Mouse (Mus musculus) kidney, adult 2 months (tissue): ENCODE data around the gene Ubtf. TPM values are rescaled to one million over a fixed set of nuclear protein-coding genes. Genes with fewer than 3 reads are reported as not detected.

Experiments used
- DNase-seq: peaks from one replicate; pipeline ENCODE4 v3.0.0; 2021
- H3K27ac ChIP-seq: fragments of 200-500 bp; 2 replicates; pipeline ENCODE4 v1.5.1; 2012; ENCODE audit warnings: low read depth, low read length, control low read depth, inconsistent platforms; ENCODE audit not compliant: insufficient read depth
- H3K27me3 ChIP-seq: fragments of 200-500 bp; replicated peaks from 2 replicates; pipeline ENCODE4 v1.6.1; 2012; ENCODE audit warnings: mild to moderate bottlenecking, moderate library complexity, low read length, inconsistent platforms; ENCODE audit not compliant: control insufficient read depth, insufficient read depth
- H3K36me3 ChIP-seq: fragments of 200-500 bp; 2 replicates; pipeline ENCODE4 v1.6.1; 2012; ENCODE audit warnings: mild to moderate bottlenecking, moderate library complexity, low read length, inconsistent platforms; ENCODE audit not compliant: control insufficient read depth, insufficient read depth
- H3K4me1 ChIP-seq: fragments of 200-500 bp; 2 replicates; pipeline ENCODE4 v1.6.1; 2011; ENCODE audit warnings: low read length; ENCODE audit not compliant: control insufficient read depth, insufficient read depth
- H3K4me3 ChIP-seq: fragments of 200-500 bp; 2 replicates; pipeline ENCODE4 v1.5.1; 2011; ENCODE audit warnings: mild to moderate bottlenecking, low read depth, low read length, control low read depth; ENCODE audit not compliant: insufficient read depth
- CTCF ChIP-seq: fragments of 200-500 bp; conservative IDR thresholded peaks from 2 replicates; pipeline ENCODE4 v1.5.1; 2011; ENCODE audit warnings: low read depth, mild to moderate bottlenecking, control low read depth, low read length, moderate library complexity, mixed read lengths; ENCODE audit not compliant: insufficient read depth, insufficient read length
- POLR2A ChIP-seq: fragments of 200-500 bp; IDR thresholded peaks from one replicate; pipeline ENCODE4 v1.6.1; 2011; ENCODE audit warnings: low read depth, low read length, control low read depth
- WGBS: fragments of 180-500 bp; shearing (Covaris S2); methylation state at CpG from one replicate; pipeline ENCODE4 v1.1.7; 2018; 5-methylcytosine and 5-hydroxymethylcytosine counted together
- polyA plus RNA-seq: library from polyadenylated mRNA; depleted of rRNA; stranded (reverse); fragments of >200 nt; gene quantifications from 2 replicates; pipeline ENCODE4 v1.2.3, GENCODE M21; 2012

Gene Ubtf
- polyA plus RNA-seq, 1 experiment: 30.3 TPM

- Histone ChIP-seq H3K27me3 (no peaks in the 10 kb centered on the region), H3K27ac (no peak overlapping the region), H3K36me3 (no peaks in the 10 kb centered on the region), H3K4me1 (no peaks in the 10 kb centered on the region), H3K4me3 (no peak overlapping the region)
- 47% methylated on average over 5 of the region's 5 CpGs for WGBS
- no peak for TF ChIP-seq CTCF
- no peak for TF ChIP-seq POLR2A
- DNase-seq: no peak
Measured at GRCm38 (mm10) chr11:102352378-102352777, 32.8 kb upstream of the Ubtf start.

- no peak for DNase-seq
- TF ChIP-seq POLR2A (no peak), CTCF (no peak)
- no peaks in the 10 kb centered on the region for H3K27me3 ChIP-seq
- WGBS: 78% methylated on average over 17 of the region's 17 CpGs
- no peak overlapping the region for H3K27ac ChIP-seq
- no peak overlapping the region for H3K4me3 ChIP-seq
- no peaks in the 10 kb centered on the region for H3K4me1 ChIP-seq
- H3K36me3 ChIP-seq: no peaks in the 10 kb centered on the region
Measured at GRCm38 (mm10) chr11:102350981-102351523, 31.5 kb upstream of the Ubtf start.

GRCm38 (mm10) chr11:102350416-102350815, 30.9 kb upstream of the Ubtf start:
- Histone ChIP-seq H3K4me1 (no peaks in the 10 kb centered on the region), H3K27me3 (no peaks in the 10 kb centered on the region), H3K4me3 (no peak overlapping the region), H3K36me3 (no peaks in the 10 kb centered on the region), H3K27ac (no peak overlapping the region)
- WGBS: 83% methylated on average over 4 of the region's 4 CpGs
- TF ChIP-seq POLR2A (no peak), CTCF (no peak)
- no peak for DNase-seq

DNA sequence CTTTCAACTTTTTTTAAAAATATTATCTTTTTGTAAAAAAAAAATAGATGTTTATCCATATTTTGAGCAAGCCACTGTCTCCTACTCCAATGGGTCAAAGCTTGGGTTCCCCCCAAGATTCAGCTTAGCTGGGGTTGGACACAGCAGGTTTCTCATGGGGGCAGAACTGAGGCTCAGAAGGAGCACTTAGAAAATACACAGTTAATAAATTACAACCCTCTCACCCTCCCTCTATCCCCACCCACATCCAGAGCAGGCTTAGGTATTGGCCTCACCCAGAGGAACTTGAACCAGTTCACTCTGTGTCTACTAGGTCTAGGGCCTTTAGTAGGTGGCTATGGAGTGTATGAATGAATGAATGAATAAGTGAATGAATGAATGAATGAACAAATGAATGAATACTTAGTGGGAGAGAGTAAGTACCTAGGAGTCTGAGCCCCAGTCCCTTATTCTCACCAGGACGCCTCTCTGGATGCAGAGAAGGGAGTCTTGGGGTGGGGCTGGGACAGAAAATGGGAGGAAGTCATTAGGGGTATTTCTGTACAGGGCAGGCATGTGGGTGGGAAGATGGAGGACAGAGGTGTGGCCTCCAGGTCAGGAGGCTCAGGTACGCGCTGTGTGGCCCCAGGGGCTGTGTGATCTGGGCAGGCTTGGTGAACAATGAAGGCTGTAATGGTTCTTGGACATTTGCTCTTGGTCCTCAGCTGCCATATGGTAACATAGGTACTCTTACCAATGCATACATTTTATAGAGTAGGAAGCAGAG, 29.8 kb upstream of the Ubtf start:
- Histone ChIP-seq H3K36me3 (no peaks in the 10 kb centered on the region), H3K4me3 (no peak overlapping the region), H3K27me3 (no peaks in the 10 kb centered on the region), H3K4me1 (no peaks in the 10 kb centered on the region), H3K27ac (no peak overlapping the region)
- WGBS: 92% methylated on average over 3 of the region's 3 CpGs
- no peak for DNase-seq
- TF ChIP-seq CTCF: no peak
- TF ChIP-seq POLR2A: no peak

GRCm38 (mm10) chr11:102348771-102349170, 29.2 kb upstream of the Ubtf start:
- 82% methylated on average over 11 of the region's 11 CpGs for WGBS
- TF ChIP-seq CTCF (no peak), POLR2A (no peak)
- no peak for DNase-seq

GRCm38 (mm10) chr11:102348101-102348585, 28.6 kb upstream of the Ubtf start:
- Histone ChIP-seq H3K4me3 (no peak overlapping the region), H3K27ac (no peak overlapping the region), H3K4me1 (no peaks in the 10 kb centered on the region), H3K36me3 (no peaks in the 10 kb centered on the region), H3K27me3 (no peaks in the 10 kb centered on the region)
- WGBS: 87% methylated on average over 7 of the region's 7 CpGs
- TF ChIP-seq POLR2A (no peak), CTCF (no peak)
- no peak for DNase-seq

More at GRCm38 (mm10) chr11:102348771-102349170, 29.2 kb upstream of the Ubtf start:
- H3K27me3 ChIP-seq: no peaks in the 10 kb centered on the region
- H3K36me3 ChIP-seq: no peaks in the 10 kb centered on the region
- H3K4me3 ChIP-seq: no peak overlapping the region
- no peak overlapping the region for H3K27ac ChIP-seq
- H3K4me1 ChIP-seq: no peaks in the 10 kb centered on the region

DNA sequence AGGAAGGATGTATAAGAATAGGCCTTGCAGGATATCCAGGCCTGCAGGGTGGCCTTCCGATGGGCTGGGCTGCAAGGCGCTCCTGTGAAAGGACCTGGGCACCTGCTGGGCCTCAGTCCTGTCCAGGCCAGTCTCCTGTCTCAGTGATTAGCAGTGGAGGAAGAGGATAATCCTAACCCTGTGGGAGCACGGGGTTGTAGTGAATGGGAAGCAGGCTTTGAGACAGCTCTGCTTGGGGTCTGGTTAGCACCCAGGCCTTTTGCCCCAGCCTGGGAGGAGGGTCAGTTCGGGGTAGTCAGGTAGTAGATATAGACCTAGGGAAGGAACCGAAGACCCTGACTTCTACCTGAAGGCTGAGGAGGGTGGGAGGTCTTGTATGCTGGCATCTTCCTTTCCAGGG, 28.1 kb upstream of the Ubtf start:
- H3K4me1 ChIP-seq: no peaks in the 10 kb centered on the region
- no peak overlapping the region for H3K4me3 ChIP-seq
- TF ChIP-seq CTCF (no peak), POLR2A (no peak)
- 86% methylated on average over 5 of the region's 5 CpGs for WGBS
- no peaks in the 10 kb centered on the region for H3K27me3 ChIP-seq
- no peak overlapping the region for H3K27ac ChIP-seq
- H3K36me3 ChIP-seq: no peaks in the 10 kb centered on the region
- no peak for DNase-seq
